Mouse (Mus musculus): Measurements from ENCODE around the gene Tmem52b.
A peak's percentile ranks its signal among the peaks of the same experiment; 100 is the strongest.
"Not testable (repeated sequence)": the region's sequence is repeated elsewhere in the genome, so short reads cannot be mapped to it uniquely, and the experiment has no call there.

Tmem52b gene

GRCm38 (mm10) chr6:129512367-129512766 lies at the start of gene Tmem52b:
Gene Tmem52b (plus strand): TSS chr6:129512555.
- no peak for DNase-seq

GRCm38 (mm10) chr6:129471386-129471785 lies 41.0 kb upstream of the Tmem52b start:
- peak; percentile 17 for DNase-seq

- peak; percentile 37 for DNase-seq
These were observed 39.7 kb upstream of the Tmem52b start for GRCm38 (mm10) chr6:129472627-129473026.

- peak; percentile 66 for DNase-seq
These were observed 35.8 kb upstream of the Tmem52b start for GRCm38 (mm10) chr6:129476404-129477126.

GRCm38 (mm10) chr6:129480089-129480958 lies 32.0 kb upstream of the Tmem52b start:
- no peak for DNase-seq

GRCm38 (mm10) chr6:129494924-129495323 lies 17.4 kb upstream of the Tmem52b start:
- DNase-seq: no peak

- no peak for DNase-seq
These were observed 14.8 kb upstream of the Tmem52b start for GRCm38 (mm10) chr6:129497345-129498218.

GRCm38 (mm10) chr6:129499516-129499915 lies 12.8 kb upstream of the Tmem52b start:
- DNase-seq: not testable (repeated sequence)

GRCm38 (mm10) chr6:129503471-129503870 lies 8.9 kb upstream of the Tmem52b start:
- DNase-seq: no peak

GRCm38 (mm10) chr6:129507024-129507423 lies 5.3 kb upstream of the Tmem52b start, which contains the start of gene Olr1:
Gene Olr1 (minus strand): TSS chr6:129507165.
- peak; percentile 38 for DNase-seq

- no peak for DNase-seq
These were observed 2.0 kb upstream of the Tmem52b start for GRCm38 (mm10) chr6:129510120-129510911.

- no peak for DNase-seq
These were observed 513 bp downstream of the Tmem52b start for GRCm38 (mm10) chr6:129512868-129513267.

- peak; percentile 52 for DNase-seq
These were observed 1.1 kb downstream of the Tmem52b start for GRCm38 (mm10) chr6:129513409-129513808.

GRCm38 (mm10) chr6:129514376-129514775 lies 2.0 kb downstream of the Tmem52b start:
- DNase-seq: no peak

GRCm38 (mm10) chr6:129515068-129515467 lies 2.7 kb downstream of the Tmem52b start:
- no peak for DNase-seq

- no peak for DNase-seq
These were observed 4.0 kb downstream of the Tmem52b start for GRCm38 (mm10) chr6:129516388-129516787.

- DNase-seq: peak; percentile 73
These were observed 5.5 kb downstream of the Tmem52b start for GRCm38 (mm10) chr6:129517752-129518408.

GRCm38 (mm10) chr6:129526069-129526468 lies 13.7 kb downstream of the Tmem52b start:
- no peak for DNase-seq

GRCm38 (mm10) chr6:129527416-129527815 lies 15.1 kb downstream of the Tmem52b start:
- no peak for DNase-seq

- no peak for DNase-seq
These were observed 17.2 kb downstream of the Tmem52b start for GRCm38 (mm10) chr6:129529605-129530004.

- no peak for DNase-seq
These were observed 17.9 kb downstream of the Tmem52b start for GRCm38 (mm10) chr6:129530261-129530660.

Measured in lung, postnatal 36 days (tissue).